Mouse (Mus musculus): ENCODE data around the gene Tbrg1.

Tbrg1 gene

GRCm38 (mm10) chr9:37656931-37657481 lies at the start of gene Tbrg1:
Gene Tbrg1 (minus strand): TSS chr9:37657312.
- DNase-seq (ENCODE audit: extremely low spot score, low spot score) = peak; percentile 89

GRCm38 (mm10) chr9:37689970-37690686 lies 33.0 kb upstream of the Tbrg1 start:
- DNase-seq (ENCODE audit: extremely low spot score, low spot score) = no peak

- no peak for DNase-seq (ENCODE audit: extremely low spot score, low spot score)
Observed at GRCm38 (mm10) chr9:37687941-37688303, 30.8 kb upstream of the Tbrg1 start.

- no peak for DNase-seq (ENCODE audit: extremely low spot score, low spot score)
Observed at GRCm38 (mm10) chr9:37687288-37687940, 30.3 kb upstream of the Tbrg1 start.

GRCm38 (mm10) chr9:37681123-37681522 lies 24.0 kb upstream of the Tbrg1 start:
- no peak for DNase-seq (ENCODE audit: extremely low spot score, low spot score)

- DNase-seq (ENCODE audit: extremely low spot score, low spot score) = no peak
Observed at GRCm38 (mm10) chr9:37675287-37675686, 18.2 kb upstream of the Tbrg1 start.

- no peak for DNase-seq (ENCODE audit: extremely low spot score, low spot score)
Observed at GRCm38 (mm10) chr9:37670261-37670660, 13.1 kb upstream of the Tbrg1 start.

- DNase-seq (ENCODE audit: extremely low spot score, low spot score) = no peak
Observed at GRCm38 (mm10) chr9:37669678-37670077, 12.6 kb upstream of the Tbrg1 start.

GRCm38 (mm10) chr9:37669115-37669514 lies 12.0 kb upstream of the Tbrg1 start, which contains the start of gene Panx3:
Gene Panx3 (minus strand): TSS chr9:37669235.
- DNase-seq (ENCODE audit: extremely low spot score, low spot score) = no peak

GRCm38 (mm10) chr9:37666045-37666444 lies 8.9 kb upstream of the Tbrg1 start:
- DNase-seq (ENCODE audit: extremely low spot score, low spot score) = no peak

- DNase-seq (ENCODE audit: extremely low spot score, low spot score) = no peak
Observed at GRCm38 (mm10) chr9:37664604-37665003, 7.5 kb upstream of the Tbrg1 start.

GRCm38 (mm10) chr9:37663210-37663609 lies 6.1 kb upstream of the Tbrg1 start:
- DNase-seq (ENCODE audit: extremely low spot score, low spot score) = no peak

- no peak for DNase-seq (ENCODE audit: extremely low spot score, low spot score)
Observed at GRCm38 (mm10) chr9:37659413-37659812, 2.3 kb upstream of the Tbrg1 start.

- no peak for DNase-seq (ENCODE audit: extremely low spot score, low spot score)
Observed at GRCm38 (mm10) chr9:37656439-37656881, 652 bp downstream of the Tbrg1 start.

GRCm38 (mm10) chr9:37655961-37656360 lies 1.2 kb downstream of the Tbrg1 start:
- DNase-seq (ENCODE audit: extremely low spot score, low spot score) = no peak

- DNase-seq (ENCODE audit: extremely low spot score, low spot score) = no peak
Observed at GRCm38 (mm10) chr9:37653836-37654235, 3.3 kb downstream of the Tbrg1 start.

- no peak for DNase-seq (ENCODE audit: extremely low spot score, low spot score)
Observed at GRCm38 (mm10) chr9:37650639-37651038, 6.5 kb downstream of the Tbrg1 start.

- DNase-seq (ENCODE audit: extremely low spot score, low spot score) = no peak
Observed at GRCm38 (mm10) chr9:37646246-37646645, 10.9 kb downstream of the Tbrg1 start.

GRCm38 (mm10) chr9:37638721-37639120 lies 18.4 kb downstream of the Tbrg1 start:
- no peak for DNase-seq (ENCODE audit: extremely low spot score, low spot score)

GRCm38 (mm10) chr9:37636800-37637542 lies 20.1 kb downstream of the Tbrg1 start:
- no peak for DNase-seq (ENCODE audit: extremely low spot score, low spot score)

GRCm38 (mm10) chr9:37636335-37636734 lies 20.8 kb downstream of the Tbrg1 start:
- DNase-seq (ENCODE audit: extremely low spot score, low spot score) = peak; percentile 43

- DNase-seq (ENCODE audit: extremely low spot score, low spot score) = no peak
Observed at GRCm38 (mm10) chr9:37634269-37634668, 22.8 kb downstream of the Tbrg1 start.

Data from neural tube, embryonic 10.5 days (tissue).